ENCODE assay signal across 16 mouse cellular contexts in genomic region chr14:46573401-46573800, GRCm38 (mm10).
DNase-seq lines count a peak whose midpoint lies in the region; ATAC-seq and TF ChIP-seq lines count a peak whose summit lies in the region.
"Had no signal": no experiment of that assay in that cellular context is flagged by ENCODE, and none has a peak within 500 bp of the region (broad histone marks: within the 10 kb centered on the region; RNA-seq: fewer than 3 reads in every experiment).

No protein-coding gene starts in this region.

- no peak overlapping the region for H3K9ac ChIP-seq in heart, embryonic 12.5 days
- peak overlapping the region; percentile 30; the same call in 1 of the 2 replicates for H3K9ac ChIP-seq in liver, postnatal 0 days (replicated peaks)
- H3K9ac ChIP-seq: hindbrain, embryonic 15.5 days; midbrain, embryonic 13.5 days had no signal

- no peak overlapping the region for H3K4me3 ChIP-seq in heart, embryonic 12.5 days
- no peak overlapping the region for H3K4me3 ChIP-seq in limb, embryonic 10.5 days
- H3K4me3 ChIP-seq in liver, postnatal 0 days (ENCODE audit: low read depth, low read length), result no peak overlapping the region
- H3K4me3 ChIP-seq: embryonic facial prominence, embryonic 10.5 days; erythroblast, embryonic 14.5 days; hindbrain, embryonic 15.5 days; midbrain, embryonic 13.5 days had no signal

- peak; percentile 90 for ATAC-seq in heart, embryonic 12.5 days (ENCODE audit: insufficient number of reproducible peaks, low FRiP score)
- peak; percentile 38; the same call in 1 of the 2 replicates for ATAC-seq in liver, postnatal 0 days
- ATAC-seq in megakaryocyte, adult 5-6 weeks (ENCODE audit: poor library complexity, severe bottlenecking), result no peak
- ATAC-seq: midbrain, embryonic 13.5 days had no signal

- no peak overlapping the region for H3K27ac ChIP-seq in heart, embryonic 12.5 days (ENCODE audit: poor library complexity, severe bottlenecking)
- H3K27ac ChIP-seq in limb, embryonic 10.5 days, result 0 out of 2 replicates have a peak overlapping the region, but pooled peaks have one; percentile 20
- H3K27ac ChIP-seq in liver, postnatal 0 days (ENCODE audit: low read depth), result no peak overlapping the region
- H3K27ac ChIP-seq: embryonic facial prominence, embryonic 10.5 days; hindbrain, embryonic 15.5 days; midbrain, embryonic 13.5 days had no signal

- H3K27me3 ChIP-seq in heart, embryonic 12.5 days (replicated peaks), result no peaks in the 10 kb centered on the region
- H3K27me3 ChIP-seq in limb, embryonic 10.5 days (ENCODE audit: low read depth, poor library complexity, severe bottlenecking), result peaks cover 7% of the 10 kb centered on the region
- H3K27me3 ChIP-seq in liver, postnatal 0 days (ENCODE audit: insufficient read depth, low read length), result no peaks in the 10 kb centered on the region
- H3K27me3 ChIP-seq: hindbrain, embryonic 15.5 days; midbrain, embryonic 13.5 days had no signal

- H3K36me3 ChIP-seq in heart, embryonic 12.5 days, result no peaks in the 10 kb centered on the region
- no peaks in the 10 kb centered on the region for H3K36me3 ChIP-seq in limb, embryonic 10.5 days
- no peaks in the 10 kb centered on the region for H3K36me3 ChIP-seq in liver, postnatal 0 days (replicated peaks; ENCODE audit: insufficient read depth, low read length)
- H3K36me3 ChIP-seq: embryonic facial prominence, embryonic 10.5 days; hindbrain, embryonic 15.5 days; midbrain, embryonic 13.5 days had no signal

- H3K4me1 ChIP-seq in heart, embryonic 12.5 days (replicated peaks), result peaks cover 45% of the 10 kb centered on the region
- peaks cover 62% of the 10 kb centered on the region for H3K4me1 ChIP-seq in limb, embryonic 10.5 days
- H3K4me1 ChIP-seq in liver, postnatal 0 days (ENCODE audit: insufficient read depth), result peaks cover 6% of the 10 kb centered on the region; the same call in 1 of the 2 replicates
- H3K4me1 ChIP-seq: hindbrain, embryonic 15.5 days had no signal

- no peak for DNase-seq in heart, postnatal 14 days
- DNase-seq in c-Kit-negative CD71-positive TER-119-positive erythroid progenitor cells, embryonic 14.5 days (ENCODE audit: low read depth, low spot score), result peak; percentile 9
- DNase-seq in limb, embryonic 10.5 days (ENCODE audit: low spot score), result no peak
- DNase-seq in liver, postnatal 0 days, result no peak
- no peak for DNase-seq in thymus, postnatal 10 days (ENCODE audit: low spot score in 2 of 2)
- DNase-seq: cerebellum, postnatal 10 days; heart, adult 18-20 months; kidney, adult 2 months; kidney, postnatal 25 days; lung, postnatal 36 days had no signal

- peak; percentile 51 for TF ChIP-seq EP300 in liver, postnatal 0 days (IDR thresholded peaks at IDR 0.05; ENCODE audit: low read depth)

- H3K4me2 ChIP-seq in heart, embryonic 12.5 days, result no peak overlapping the region
- H3K4me2 ChIP-seq in liver, postnatal 0 days (ENCODE audit: low read depth, low read length), result no peak overlapping the region
- H3K4me2 ChIP-seq: hindbrain, embryonic 15.5 days; midbrain, embryonic 13.5 days had no signal

- no peaks in the 10 kb centered on the region for H3K9me3 ChIP-seq in heart, embryonic 12.5 days (replicated peaks)
- H3K9me3 ChIP-seq in limb, embryonic 10.5 days (replicated peaks), result no peaks in the 10 kb centered on the region
- no peaks in the 10 kb centered on the region for H3K9me3 ChIP-seq in liver, postnatal 0 days (ENCODE audit: low read length)
- H3K9me3 ChIP-seq: embryonic facial prominence, embryonic 10.5 days; hindbrain, embryonic 15.5 days; midbrain, embryonic 13.5 days had no signal

- 9% methylated on average over 6 of the region's 6 CpGs for WGBS in heart, embryonic 12.5 days
- WGBS in limb, embryonic 10.5 days, result 57% methylated on average over 6 of the region's 6 CpGs
- 46% methylated on average over 6 of the region's 6 CpGs for WGBS in liver, postnatal 0 days (ENCODE audit: insufficient replicate concordance)

- TF ChIP-seq CTCF in liver, postnatal 0 days (IDR thresholded peaks at IDR 0.05; ENCODE audit: low read depth), result no peak

- intact Hi-C loops in heart, postnatal 14 days (cut with DNase I), result no loop called here
